Mouse (Mus musculus): ENCODE measurements around the gene Erh. TPM values are rescaled to one million over a fixed set of nuclear protein-coding genes. Genes with fewer than 3 reads are reported as not detected.

The Erh gene
- polyA plus RNA-seq, 1 experiment from 2014 or later = 329 TPM

- H3K9me3 ChIP-seq = no peaks in the 10 kb centered on the region
- H3K27me3 ChIP-seq = no peaks in the 10 kb centered on the region
- no peak overlapping the region for H3K4me3 ChIP-seq
- H3K4me1 ChIP-seq (replicated peaks) = no peaks in the 10 kb centered on the region; the same call in 1 of the 2 replicates
- no peak for ATAC-seq (ENCODE audit: low FRiP score)
- no peak overlapping the region for H3K4me2 ChIP-seq
- WGBS = 95% methylated on average over 10 of the region's 10 CpGs
- no peak overlapping the region for H3K9ac ChIP-seq
- no peak overlapping the region for H3K27ac ChIP-seq
- H3K36me3 ChIP-seq = peaks cover 27% of the 10 kb centered on the region
Observed at GRCm38 (mm10) chr12:80662322-80662721, 18.2 kb upstream of the Erh start.

GRCm38 (mm10) chr12:80658661-80659060 lies 14.5 kb upstream of the Erh start:
- WGBS = 93% methylated on average over 6 of the region's 6 CpGs

GRCm38 (mm10) chr12:80654659-80655025 lies 10.5 kb upstream of the Erh start:
- Histone ChIP-seq H3K4me1 (replicated peaks) (no peaks in the 10 kb centered on the region; the same call in 1 of the 2 replicates), H3K27me3 (no peaks in the 10 kb centered on the region), H3K36me3 (no peaks in the 10 kb centered on the region), H3K4me3 (no peak overlapping the region), H3K9me3 (no peaks in the 10 kb centered on the region), H3K4me2 (no peak overlapping the region), H3K9ac (no peak overlapping the region), H3K27ac (no peak overlapping the region)
- 92% methylated on average over 3 of the region's 3 CpGs for WGBS
- no peak for ATAC-seq (ENCODE audit: low FRiP score)

More at GRCm38 (mm10) chr12:80658661-80659060, 14.5 kb upstream of the Erh start:
- Histone ChIP-seq H3K27ac (no peak overlapping the region), H3K9me3 (no peaks in the 10 kb centered on the region), H3K36me3 (peaks cover 16% of the 10 kb centered on the region), H3K4me3 (no peak overlapping the region), H3K4me2 (no peak overlapping the region), H3K4me1 (replicated peaks) (no peaks in the 10 kb centered on the region; the same call in 1 of the 2 replicates), H3K9ac (no peak overlapping the region), H3K27me3 (no peaks in the 10 kb centered on the region)
- no peak for ATAC-seq (ENCODE audit: low FRiP score)

GRCm38 (mm10) chr12:80653951-80654658 lies 10.0 kb upstream of the Erh start:
- peaks cover 2% of the 10 kb centered on the region; the same call in 1 of the 2 replicates for H3K36me3 ChIP-seq
- H3K4me3 ChIP-seq = no peak overlapping the region
- H3K27me3 ChIP-seq = no peaks in the 10 kb centered on the region
- H3K4me2 ChIP-seq = no peak overlapping the region
- 91% methylated on average over 7 of the region's 7 CpGs for WGBS
- ATAC-seq (ENCODE audit: low FRiP score) = no peak
- no peaks in the 10 kb centered on the region for H3K4me1 ChIP-seq (replicated peaks)
- H3K9me3 ChIP-seq = no peaks in the 10 kb centered on the region
- H3K9ac ChIP-seq = no peak overlapping the region
- H3K27ac ChIP-seq = no peak overlapping the region

- Histone ChIP-seq H3K9me3 (no peaks in the 10 kb centered on the region), H3K4me1 (replicated peaks) (peaks cover 57% of the 10 kb centered on the region), H3K9ac (peak overlapping the region; percentile 98; the same call in 1 of the 2 replicates), H3K27me3 (no peaks in the 10 kb centered on the region), H3K4me3 (peak overlapping the region; percentile 94; the same call in 1 of the 2 replicates), H3K4me2 (peak overlapping the region; percentile 93), H3K27ac (no peak overlapping the region), H3K36me3 (peaks cover 15% of the 10 kb centered on the region; the same call in 1 of the 2 replicates)
- WGBS = 98% methylated on average over 3 of the region's 3 CpGs
- no peak for ATAC-seq (ENCODE audit: low FRiP score)
Observed at GRCm38 (mm10) chr12:80646377-80646776, 2.2 kb upstream of the Erh start.

GRCm38 (mm10) chr12:80644506-80644868 lies 346 bp upstream of the Erh start:
- Histone ChIP-seq H3K4me2 (peak overlapping the region; percentile 93), H3K27ac (peak overlapping the region; percentile 8; the same call in 1 of the 2 replicates), H3K9me3 (no peaks in the 10 kb centered on the region), H3K27me3 (no peaks in the 10 kb centered on the region), H3K36me3 (peaks cover 34% of the 10 kb centered on the region), H3K9ac (peak overlapping the region; percentile 98), H3K4me1 (replicated peaks) (peaks cover 58% of the 10 kb centered on the region), H3K4me3 (peak overlapping the region; percentile 94)
- no peak for ATAC-seq (ENCODE audit: low FRiP score)
- 9% methylated on average over 18 of the region's 18 CpGs for WGBS

GRCm38 (mm10) chr12:80642725-80643692 lies 1.1 kb downstream of the Erh start:
- ATAC-seq (ENCODE audit: low FRiP score) = peak; percentile 74
- peak overlapping the region; percentile 94 for H3K4me3 ChIP-seq
- H3K27ac ChIP-seq = peak overlapping the region; percentile 95
- peak overlapping the region; percentile 90 for H3K4me2 ChIP-seq
- no peaks in the 10 kb centered on the region for H3K27me3 ChIP-seq
- H3K9me3 ChIP-seq = no peaks in the 10 kb centered on the region
- peak overlapping the region; percentile 98 for H3K9ac ChIP-seq
- H3K36me3 ChIP-seq = peaks cover 38% of the 10 kb centered on the region
- WGBS = 2% methylated on average over 48 of the region's 48 CpGs
- peaks cover 49% of the 10 kb centered on the region for H3K4me1 ChIP-seq (replicated peaks)

GRCm38 (mm10) chr12:80631790-80632189 lies 12.4 kb downstream of the Erh start:
- 87% methylated on average over 5 of the region's 5 CpGs for WGBS
- no peak overlapping the region for H3K4me2 ChIP-seq
- no peaks in the 10 kb centered on the region for H3K9me3 ChIP-seq
- no peaks in the 10 kb centered on the region for H3K4me1 ChIP-seq (replicated peaks)
- H3K36me3 ChIP-seq = peaks cover 53% of the 10 kb centered on the region
- ATAC-seq (ENCODE audit: low FRiP score) = no peak
- no peak overlapping the region for H3K9ac ChIP-seq
- H3K27me3 ChIP-seq = no peaks in the 10 kb centered on the region
- H3K4me3 ChIP-seq = no peak overlapping the region
- H3K27ac ChIP-seq = no peak overlapping the region

- no peak for ATAC-seq (ENCODE audit: low FRiP score)
- H3K27ac ChIP-seq = no peak overlapping the region
- no peaks in the 10 kb centered on the region for H3K36me3 ChIP-seq
- WGBS = 75% methylated on average over 5 of the region's 5 CpGs
- no peaks in the 10 kb centered on the region for H3K4me1 ChIP-seq (replicated peaks)
- H3K9me3 ChIP-seq = no peaks in the 10 kb centered on the region
- no peak overlapping the region for H3K4me3 ChIP-seq
- no peak overlapping the region for H3K4me2 ChIP-seq
- H3K27me3 ChIP-seq = no peaks in the 10 kb centered on the region
- no peak overlapping the region for H3K9ac ChIP-seq
Observed at GRCm38 (mm10) chr12:80620501-80620900, 23.6 kb downstream of the Erh start.

- no peaks in the 10 kb centered on the region for H3K4me1 ChIP-seq (replicated peaks)
- H3K9ac ChIP-seq = no peak overlapping the region
- H3K9me3 ChIP-seq = no peaks in the 10 kb centered on the region
- H3K4me2 ChIP-seq = no peak overlapping the region
- 51% methylated on average over 7 of the region's 7 CpGs for WGBS
- no peak for ATAC-seq (ENCODE audit: low FRiP score)
- H3K4me3 ChIP-seq = no peak overlapping the region
- no peaks in the 10 kb centered on the region for H3K36me3 ChIP-seq
- no peak overlapping the region for H3K27ac ChIP-seq
- H3K27me3 ChIP-seq = no peaks in the 10 kb centered on the region
Observed at GRCm38 (mm10) chr12:80615371-80616257, 28.5 kb downstream of the Erh start.

GRCm38 (mm10) chr12:80612113-80612791 lies 31.9 kb downstream of the Erh start:
- Histone ChIP-seq H3K4me3 (no peak overlapping the region), H3K27me3 (no peaks in the 10 kb centered on the region), H3K9ac (no peak overlapping the region), H3K4me2 (no peak overlapping the region), H3K27ac (peak overlapping the region; percentile 19), H3K4me1 (replicated peaks) (no peaks in the 10 kb centered on the region), H3K36me3 (no peaks in the 10 kb centered on the region), H3K9me3 (no peaks in the 10 kb centered on the region)
- WGBS = 56% methylated on average over 9 of the region's 9 CpGs
- ATAC-seq (ENCODE audit: low FRiP score) = peak; percentile 49; the same call in 1 of the 2 replicates
